Mouse (Mus musculus) B cell, adult 67 days (primary cell): ENCODE results near the gene Wdr19. TPM values are rescaled to one million over a fixed set of nuclear protein-coding genes. Genes with fewer than 3 reads are reported as not detected.

Experiments used
- total RNA-seq, 2 experiments: library from RNA; stranded (reverse); gene quantifications; 4 replicates each; pipeline ENCODE4 v1.2.4; 2023

Gene Wdr19
- 1 to 10 TPM; 1.4 to 2.2 TPM for total RNA-seq

GRCm38 (mm10) chr5:65199346-65200128 lies at the start of gene Wdr19:
TSS of gene Wdr19 (plus strand) at chr5:65199696.

Other genes with a start within 250 kb of the Wdr19 start
- 10 to 100 TPM; 22.8 to 25.7 TPM for gene Tlr6, start 239.6 kb upstream of the Wdr19 start, total RNA-seq
- 1 to 10 TPM; 4.3 to 4.6 TPM for gene Fam114a1, start 229.6 kb upstream of the Wdr19 start, total RNA-seq
- gene Tmem156, start 107.6 kb upstream of the Wdr19 start, total RNA-seq, result 10 to 100 TPM; 22.8 to 32.9 TPM
- gene Klhl5, start 92.2 kb upstream of the Wdr19 start, total RNA-seq, result 10 to 100 TPM; 19.9 to 24.3 TPM
- gene Rfc1, start 136.0 kb downstream of the Wdr19 start, total RNA-seq, result 100 to 1,000 TPM in 1 of 2 experiments, 10 to 100 TPM in 1; 92.0 to 113 TPM
- not detected for gene Klb, start 148.6 kb downstream of the Wdr19 start, total RNA-seq
- gene Rpl9, start 191.7 kb downstream of the Wdr19 start, total RNA-seq, result 1,000 to 10,000 TPM; 2,109 to 2,174 TPM
- gene Lias, start 191.8 kb downstream of the Wdr19 start, total RNA-seq, result 10 to 100 TPM; 41.6 to 41.7 TPM
- gene Ugdh, start 236.3 kb downstream of the Wdr19 start, total RNA-seq, result 10 to 100 TPM; 25.8 to 29.9 TPM